Mouse (Mus musculus): ENCODE results near the gene Tspan14.

Tspan14 gene

GRCm38 (mm10) chr14:40979002-40979401, 12.4 kb upstream of the Tspan14 start:
- intact Hi-C loops (cut with DNase I), result loop anchor here (1.0 to 10.0 kb wide), 2 partner anchors 55 to 164 kb away; no protein-coding TSS in a partner anchor

DNA sequence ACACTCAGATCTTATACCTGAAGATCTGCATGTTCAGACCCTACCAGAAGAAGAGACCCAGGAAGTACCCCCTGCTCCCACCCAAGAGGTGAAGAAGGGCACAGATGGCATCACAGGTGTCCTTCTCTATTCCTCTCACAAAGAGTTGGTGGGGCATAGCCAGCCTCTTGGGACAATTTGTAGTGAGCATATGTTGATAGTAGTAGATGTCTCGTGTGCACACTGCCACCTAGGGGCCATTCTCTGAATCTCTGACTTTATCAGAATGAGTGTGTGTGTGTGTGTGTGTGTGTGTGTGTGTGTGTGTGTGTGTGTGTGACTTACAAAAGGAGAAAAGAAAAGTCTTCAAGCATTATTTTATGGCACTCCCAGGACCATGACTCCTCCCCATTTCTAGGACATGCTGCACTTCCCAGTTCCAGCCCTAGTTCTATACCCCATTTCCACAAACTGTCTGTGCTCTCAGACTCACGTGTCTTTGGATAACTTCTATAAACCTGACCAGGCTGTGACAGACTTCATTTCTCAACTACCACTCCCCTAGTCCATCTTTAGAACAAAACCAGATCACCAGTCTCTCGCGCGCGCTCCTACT, 8.6 kb upstream of the Tspan14 start:
- intact Hi-C loops (cut with DNase I), result loop anchor here (1.0 to 10.0 kb wide), 2 partner anchors 58 to 160 kb away; no protein-coding TSS in a partner anchor

- intact Hi-C loops (cut with DNase I), result no loop called here
These were observed 1.4 kb upstream of the Tspan14 start for GRCm38 (mm10) chr14:40968051-40968450.

DNA sequence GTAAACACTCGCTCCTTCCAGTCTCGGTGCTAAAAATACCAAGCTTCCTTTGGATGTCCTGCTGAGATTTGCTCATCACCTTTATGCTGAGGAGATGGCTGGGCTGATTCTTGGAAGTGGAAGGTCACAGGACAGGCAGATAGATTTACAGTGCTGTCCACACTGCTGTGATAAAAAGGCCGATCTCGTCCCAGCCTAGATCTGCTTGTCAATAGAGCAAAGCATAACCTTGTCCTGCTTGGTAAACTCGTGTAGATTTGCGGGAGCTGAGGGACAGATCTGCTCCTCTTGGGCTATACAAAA, 942 bp upstream of the Tspan14 start:
- intact Hi-C loops (cut with DNase I), result no loop called here

DNA sequence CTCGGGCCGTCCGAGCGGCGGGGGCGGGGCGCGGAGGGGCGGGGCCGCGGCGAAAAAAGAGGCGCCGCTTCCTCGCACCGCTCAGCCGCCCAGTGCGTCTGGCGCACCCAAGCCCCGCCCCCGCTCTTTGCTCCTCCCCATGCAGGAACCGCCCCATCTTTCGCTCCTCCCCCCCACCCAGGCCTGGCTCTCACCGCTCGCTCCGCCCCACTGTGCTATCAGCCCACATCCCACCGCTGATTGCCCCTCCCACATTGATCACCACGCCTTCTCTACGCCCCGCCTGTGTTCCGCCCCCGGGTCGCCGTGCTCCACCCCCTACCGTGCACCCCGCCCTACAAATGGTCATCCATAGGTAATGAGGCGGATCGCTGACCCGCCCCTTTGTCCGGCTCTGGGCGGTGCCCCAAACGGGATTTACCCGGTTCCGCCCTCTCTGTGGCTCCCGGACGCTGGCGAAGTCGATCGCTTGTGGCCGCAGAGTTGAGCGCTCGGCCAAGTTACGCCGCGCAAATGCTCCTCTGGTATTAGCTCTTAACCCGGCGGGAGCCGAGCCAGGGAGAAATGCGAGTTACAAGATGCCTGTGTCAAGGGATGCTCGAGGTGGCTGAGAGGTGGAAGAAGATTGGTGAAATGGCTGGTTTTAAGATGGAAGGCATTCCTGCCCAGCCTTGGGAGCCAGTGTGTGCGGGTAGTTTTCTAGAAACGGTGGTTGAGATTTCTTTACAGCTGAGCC, 423 bp upstream of the Tspan14 start:
- intact Hi-C loops (cut with DNase I), result no loop called here

GRCm38 (mm10) chr14:40965507-40966356, 875 bp downstream of the Tspan14 start:
- intact Hi-C loops (cut with DNase I), result no loop called here

- intact Hi-C loops (cut with DNase I), result no loop called here
These were observed 1.7 kb downstream of the Tspan14 start for GRCm38 (mm10) chr14:40964881-40965280.

- intact Hi-C loops (cut with DNase I), result no loop called here
These were observed 2.4 kb downstream of the Tspan14 start for GRCm38 (mm10) chr14:40964214-40964610.

- intact Hi-C loops (cut with DNase I), result no loop called here
These were observed 3.0 kb downstream of the Tspan14 start for GRCm38 (mm10) chr14:40963501-40964213.

DNA sequence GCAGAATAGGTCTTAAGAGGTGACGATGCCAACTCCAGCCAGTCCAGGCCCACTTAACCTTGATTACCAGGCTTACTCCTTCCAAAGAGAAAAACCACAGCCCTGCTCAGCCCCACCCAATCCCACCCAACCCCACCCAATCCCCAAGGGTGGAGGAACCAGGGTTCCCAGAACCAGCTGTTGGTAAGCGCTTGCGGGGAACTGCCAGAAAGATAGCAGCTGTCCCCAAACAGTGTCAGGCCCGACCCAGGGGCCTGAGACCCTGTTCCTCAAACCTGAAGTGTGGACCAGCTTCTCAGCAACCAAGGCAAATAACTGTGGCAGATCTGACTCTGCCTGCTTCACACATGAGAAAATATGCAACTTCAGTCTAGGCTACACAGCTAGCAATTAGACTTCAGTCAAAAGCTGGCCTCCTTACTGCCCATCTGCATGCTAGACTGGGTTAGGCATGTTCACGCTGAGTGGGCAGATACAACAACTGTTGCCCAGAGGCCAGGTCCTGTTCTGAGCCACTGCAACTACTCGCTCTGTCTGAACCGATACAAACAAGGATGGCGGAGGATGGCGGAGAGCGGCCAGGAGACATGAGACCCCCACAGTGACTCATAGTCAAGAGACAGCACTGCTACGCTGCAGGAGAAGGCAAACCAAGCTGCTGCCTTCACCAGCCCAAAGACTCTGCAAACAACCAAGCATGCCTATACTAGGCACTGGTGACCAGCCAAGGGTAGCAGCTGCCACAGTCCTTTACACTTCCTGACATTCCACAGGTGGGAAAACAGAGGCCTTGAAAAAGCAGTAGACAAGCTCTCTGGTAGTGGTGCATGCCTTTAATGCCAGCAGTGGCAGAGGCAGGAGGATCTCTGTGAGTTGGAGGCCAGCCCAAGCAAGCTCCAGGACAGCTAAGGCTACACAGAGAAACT, 4.0 kb downstream of the Tspan14 start:
- intact Hi-C loops (cut with DNase I), result no loop called here

DNA sequence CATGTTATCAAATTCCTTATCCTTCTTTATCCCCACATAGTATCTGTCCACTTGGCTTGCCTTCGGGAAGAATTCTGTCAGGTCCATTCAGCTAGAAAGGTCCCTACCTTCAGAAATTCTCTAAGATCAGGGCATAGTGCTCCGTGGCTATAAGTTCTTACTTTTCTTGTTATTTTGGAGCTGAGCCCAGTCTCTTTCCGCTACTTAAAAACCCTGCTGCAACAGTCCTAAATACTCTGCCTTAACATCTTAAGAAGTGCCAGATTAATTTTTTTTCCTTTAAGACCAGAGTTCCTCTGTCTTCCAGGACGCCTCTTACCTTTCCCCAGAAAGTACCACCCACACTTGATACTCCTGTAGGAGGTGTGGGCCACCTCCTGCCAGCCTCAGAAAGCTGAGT, 6.4 kb downstream of the Tspan14 start:
- intact Hi-C loops (cut with DNase I), result no loop called here

DNA sequence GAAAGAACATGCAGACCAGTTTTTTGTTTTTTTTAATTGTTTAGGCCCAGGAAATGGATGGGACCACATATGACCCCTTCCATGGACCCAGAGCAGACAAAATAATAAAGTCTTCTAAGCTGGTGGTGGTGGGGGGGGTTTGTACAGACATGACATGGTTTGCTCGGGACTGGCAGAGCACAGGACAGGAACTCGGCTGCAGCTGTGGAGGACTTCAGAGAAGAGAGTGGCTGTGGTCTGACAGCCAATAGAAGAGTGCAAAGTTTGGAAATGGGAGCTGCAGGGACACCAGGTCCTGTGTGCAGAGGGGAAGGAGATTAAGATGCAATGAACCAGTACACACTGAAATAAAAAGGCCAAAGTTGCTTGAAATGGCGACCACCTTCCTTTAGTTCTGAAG, 7.0 kb downstream of the Tspan14 start:
- intact Hi-C loops (cut with DNase I), result no loop called here

- intact Hi-C loops (cut with DNase I), result no loop called here
These were observed 7.6 kb downstream of the Tspan14 start for GRCm38 (mm10) chr14:40958986-40959381.

- intact Hi-C loops (cut with DNase I), result no loop called here
These were observed 8.3 kb downstream of the Tspan14 start for GRCm38 (mm10) chr14:40958083-40958985.

DNA sequence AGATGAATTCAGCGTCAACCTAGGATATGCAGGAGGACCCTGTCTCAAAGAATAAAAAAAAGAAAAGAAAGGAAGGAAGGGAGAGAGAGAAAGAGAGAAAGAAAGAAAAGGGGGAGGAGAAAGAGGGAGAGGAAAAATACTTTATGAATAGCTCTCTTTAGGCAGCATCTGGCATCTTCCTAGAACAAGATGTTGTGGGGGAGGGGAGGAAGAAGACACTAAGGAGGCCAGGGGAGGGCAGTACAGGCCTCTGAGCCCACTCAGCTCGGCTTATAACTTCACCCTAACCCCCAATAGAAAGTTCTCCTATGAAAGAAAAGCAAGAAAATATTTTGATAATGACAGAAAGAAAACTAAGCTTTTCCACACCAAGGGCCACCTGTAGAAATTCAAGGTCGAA, 9.0 kb downstream of the Tspan14 start:
- intact Hi-C loops (cut with DNase I), result no loop called here

DNA sequence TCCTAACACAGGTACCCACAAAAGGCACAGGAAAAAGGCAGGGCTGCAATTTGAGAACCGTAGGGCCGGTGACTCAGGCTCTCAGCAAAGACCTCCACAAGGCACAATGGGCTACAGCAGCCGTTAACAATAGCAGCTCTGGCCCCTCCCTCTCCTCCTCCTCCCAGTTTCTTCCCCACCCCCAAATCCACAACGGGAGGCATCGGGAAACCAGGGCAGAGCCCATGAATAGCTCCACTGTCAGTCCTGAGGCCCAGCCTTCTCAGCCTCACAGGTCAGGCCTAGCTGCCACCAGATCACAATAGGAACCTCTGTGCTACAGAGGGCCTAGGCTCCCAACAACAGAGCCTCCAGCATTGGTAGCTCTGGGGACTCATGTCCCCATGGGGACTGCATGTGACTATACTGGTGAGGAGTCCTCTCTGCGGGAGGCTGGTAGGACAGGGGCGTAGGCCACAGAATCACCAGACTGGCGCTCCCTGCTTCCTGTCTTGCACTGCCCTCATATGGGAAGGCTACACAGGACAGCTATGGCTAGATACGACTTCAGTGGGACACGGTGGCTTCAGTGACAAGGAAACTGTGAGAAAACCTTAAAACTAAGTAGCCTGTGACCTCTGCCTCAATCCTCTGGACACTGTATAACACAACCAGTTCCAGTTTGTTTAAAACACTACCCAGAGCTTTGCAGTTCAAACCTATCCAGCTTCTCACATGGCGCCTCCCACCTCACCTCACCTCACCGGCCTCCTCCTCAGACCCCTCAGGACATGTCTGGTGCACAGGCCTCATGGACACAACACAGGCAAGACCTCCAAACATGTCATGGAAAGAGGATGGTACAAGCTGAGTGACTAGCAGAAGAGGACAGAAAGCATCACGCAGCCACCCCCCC, 10.1 kb downstream of the Tspan14 start:
- intact Hi-C loops (cut with DNase I), result no loop called here

GRCm38 (mm10) chr14:40955596-40956251, 10.9 kb downstream of the Tspan14 start:
- intact Hi-C loops (cut with DNase I), result no loop called here

GRCm38 (mm10) chr14:40955146-40955545, 11.5 kb downstream of the Tspan14 start:
- intact Hi-C loops (cut with DNase I), result no loop called here

Data from adrenal gland (tissue).